Mouse (Mus musculus) CD4-positive naive resting alpha-beta T cell, adult 57 days (primary cell): Measurements from ENCODE around the gene Frem3. TPM values are rescaled to one million over a fixed set of nuclear protein-coding genes. Genes with fewer than 3 reads are reported as not detected.

Experiments used
- total RNA-seq: library from RNA; stranded (reverse); gene quantifications from one replicate; pipeline ENCODE4 v1.2.4, GENCODE M21; 2023

The Frem3 gene
- total RNA-seq, result not detected

GRCm38 (mm10) chr8:80610549-80611440 lies at the start of gene Frem3:
Frem3 (plus strand) TSS chr8:80611080.

GRCm38 (mm10) chr8:80739155-80739924 lies 128.5 kb downstream of the Frem3 start, which contains the start of gene Smarca5:
Smarca5 (minus strand) TSS chr8:80739497.

Other genes with a start within 250 kb of the Frem3 start
- gene Gypa, start 117.3 kb upstream of the Frem3 start, total RNA-seq, result 0.30 TPM
- 176 TPM for gene Smarca5, start 128.4 kb downstream of the Frem3 start, total RNA-seq